Mouse (Mus musculus) bone marrow, adult 2 months (tissue): ENCODE data around the gene Sult2a7.

ENCODE experiments used
- CTCF ChIP-seq: fragments of 200-500 bp; IDR thresholded peaks from 2 replicates; pipeline ENCODE4 v1.5.1; 2011; ENCODE audit warnings: low read length, control low read depth; ENCODE audit not compliant: control insufficient read depth, insufficient read depth
- POLR2A ChIP-seq: fragments of 200-500 bp; IDR thresholded peaks from 2 replicates; pipeline ENCODE4 v1.6.1; 2011; ENCODE audit warnings: low read depth, mild to moderate bottlenecking, control low read depth, low read length, borderline replicate concordance; ENCODE audit not compliant: control insufficient read depth

- no peak for TF ChIP-seq POLR2A
- no peak for TF ChIP-seq CTCF
Measured at GRCm38 (mm10) chr7:14522636-14523035, 28.6 kb upstream of the Sult2a7 start.
